31 mouse cellular contexts compared by ENCODE assay signal in the genomic region with DNA sequence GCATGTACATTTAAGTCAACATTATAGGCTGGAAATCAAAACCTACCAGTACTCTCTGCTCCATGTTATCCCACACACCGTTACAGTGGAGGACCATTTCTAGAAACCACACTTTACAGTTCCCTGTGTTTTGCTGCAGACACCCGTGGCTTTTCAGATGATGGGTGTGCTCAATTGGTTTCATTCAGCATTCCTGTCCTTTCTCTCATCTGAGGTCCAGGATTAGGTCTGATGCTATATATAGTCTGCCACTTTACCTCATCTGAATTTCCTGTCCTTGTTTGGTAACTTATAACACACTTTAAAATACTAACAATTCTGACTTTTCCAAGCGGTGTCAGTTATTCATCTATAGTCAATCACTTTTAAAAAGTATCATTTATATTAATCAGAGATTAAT. TPM values are rescaled to one million over a fixed set of nuclear protein-coding genes. Genes with fewer than 3 reads are reported as not detected.
DNase-seq lines count a peak whose midpoint lies in the region; ATAC-seq and TF ChIP-seq lines count a peak whose summit lies in the region.
"Had no signal": no experiment of that assay in that cellular context is flagged by ENCODE, and none has a peak within 500 bp of the region (broad histone marks: within the 10 kb centered on the region; RNA-seq: fewer than 3 reads in every experiment).

No protein-coding gene starts in this region.

- peak overlapping the region; percentile 16; the same call in 1 of the 2 replicates for H3K4me2 ChIP-seq in heart, embryonic 13.5 days
- no peak overlapping the region for H3K4me2 ChIP-seq in heart, postnatal 0 days (ENCODE audit: low read depth, low read length)
- H3K4me2 ChIP-seq: embryonic facial prominence, embryonic 12.5 days; embryonic facial prominence, embryonic 15.5 days; hindbrain, embryonic 12.5 days; hindbrain, embryonic 15.5 days had no signal

- intact Hi-C loops in heart, postnatal 25 days (cut with DNase I), result no loop called here

- TF ChIP-seq CTCF in heart, postnatal 0 days (IDR thresholded peaks at IDR 0.05; ENCODE audit: low read depth), result no peak

- H3K9me3 ChIP-seq in heart, embryonic 10.5 days, result no peaks in the 10 kb centered on the region
- no peaks in the 10 kb centered on the region for H3K9me3 ChIP-seq in heart, embryonic 13.5 days
- no peaks in the 10 kb centered on the region for H3K9me3 ChIP-seq in heart, postnatal 0 days (replicated peaks; ENCODE audit: control insufficient read depth, low read length)
- H3K9me3 ChIP-seq: embryonic facial prominence, embryonic 12.5 days; embryonic facial prominence, embryonic 15.5 days; hindbrain, embryonic 12.5 days; hindbrain, embryonic 15.5 days had no signal

- no peak overlapping the region for H3K4me3 ChIP-seq in heart, embryonic 10.5 days
- no peak overlapping the region for H3K4me3 ChIP-seq in heart, embryonic 13.5 days
- H3K4me3 ChIP-seq in heart, postnatal 0 days (ENCODE audit: low read depth, low read length), result no peak overlapping the region
- H3K4me3 ChIP-seq: embryonic facial prominence, embryonic 12.5 days; embryonic facial prominence, embryonic 15.5 days; hindbrain, embryonic 12.5 days; hindbrain, embryonic 15.5 days had no signal

- no peak overlapping the region for H3K9ac ChIP-seq in heart, embryonic 13.5 days
- H3K9ac ChIP-seq in heart, postnatal 0 days (replicated peaks; ENCODE audit: low read depth, low read length), result no peak overlapping the region
- H3K9ac ChIP-seq: embryonic facial prominence, embryonic 12.5 days; embryonic facial prominence, embryonic 15.5 days; forebrain, postnatal 0 days; hindbrain, embryonic 12.5 days; hindbrain, embryonic 15.5 days had no signal

- 53% methylated on average over 3 of the region's 3 CpGs for WGBS in heart, embryonic 10.5 days
- 50% methylated on average over 3 of the region's 3 CpGs for WGBS in heart, embryonic 13.5 days
- WGBS in heart, postnatal 0 days, result 42% methylated on average over 3 of the region's 3 CpGs

- ATAC-seq in heart, embryonic 13.5 days (ENCODE audit: extremely low read depth, insufficient number of reproducible peaks, low FRiP score, low TSS enrichment), result no peak
- ATAC-seq in heart, postnatal 0 days (ENCODE audit: insufficient read depth, low read depth), result peak; percentile 60; the same call in 1 of the 2 replicates
- ATAC-seq: forebrain, embryonic 14.5 days; forebrain, postnatal 0 days; intestine, postnatal 0 days had no signal

- H3K27me3 ChIP-seq in heart, embryonic 10.5 days (ENCODE audit: insufficient read depth, poor library complexity, severe bottlenecking), result no peaks in the 10 kb centered on the region
- H3K27me3 ChIP-seq in heart, embryonic 13.5 days (replicated peaks), result no peaks in the 10 kb centered on the region
- H3K27me3 ChIP-seq in heart, postnatal 0 days (ENCODE audit: control insufficient read depth, insufficient read depth, low read length), result no peaks in the 10 kb centered on the region
- H3K27me3 ChIP-seq: embryonic facial prominence, embryonic 12.5 days; embryonic facial prominence, embryonic 15.5 days; hindbrain, embryonic 12.5 days; hindbrain, embryonic 15.5 days had no signal

- TF ChIP-seq EP300 in heart, postnatal 0 days (IDR thresholded peaks at IDR 0.05; ENCODE audit: low read depth), result no peak

- no peak for DNase-seq in heart, embryonic 10.5 days (ENCODE audit: low spot score)
- no peak for DNase-seq in heart, adult 11 months
- no peak for DNase-seq in heart, postnatal 25 days (ENCODE audit: low spot score)
- DNase-seq in heart, postnatal 0 days (ENCODE audit: low spot score), result peak; percentile 37
- no peak for DNase-seq in heart, postnatal 4 days
- DNase-seq: adrenal gland, adult 2 months; adrenal gland, postnatal 14 days; B cell, adult 2 months; cerebellum, adult 11 months; cerebellum, adult 2 months; cerebellum, adult 9-11 months; cerebellum, postnatal 25 days; forebrain, postnatal 0 days; gastrocnemius, postnatal 25 days; kidney, adult 2 months had no signal

- H3K36me3 ChIP-seq in heart, embryonic 10.5 days, result no peaks in the 10 kb centered on the region
- H3K36me3 ChIP-seq in heart, embryonic 13.5 days, result no peaks in the 10 kb centered on the region
- H3K36me3 ChIP-seq in heart, postnatal 0 days (replicated peaks; ENCODE audit: control insufficient read depth, insufficient read depth, low read length), result no peaks in the 10 kb centered on the region
- H3K36me3 ChIP-seq: embryonic facial prominence, embryonic 12.5 days; embryonic facial prominence, embryonic 15.5 days; hindbrain, embryonic 12.5 days; hindbrain, embryonic 15.5 days had no signal

- H3K27ac ChIP-seq in heart, embryonic 10.5 days, result peak overlapping the region; percentile 70
- H3K27ac ChIP-seq in heart, embryonic 13.5 days (replicated peaks), result peak overlapping the region; percentile 70
- no peak overlapping the region for H3K27ac ChIP-seq in heart, postnatal 0 days (ENCODE audit: low read depth)
- H3K27ac ChIP-seq: embryonic facial prominence, embryonic 12.5 days; embryonic facial prominence, embryonic 15.5 days; hindbrain, embryonic 12.5 days; hindbrain, embryonic 15.5 days had no signal

- H3K4me1 ChIP-seq in heart, embryonic 10.5 days, result no peaks in the 10 kb centered on the region
- H3K4me1 ChIP-seq in heart, embryonic 13.5 days, result peaks cover 10% of the 10 kb centered on the region
- no peaks in the 10 kb centered on the region for H3K4me1 ChIP-seq in heart, postnatal 0 days (ENCODE audit: control insufficient read depth, insufficient read depth)
- H3K4me1 ChIP-seq: embryonic facial prominence, embryonic 12.5 days; embryonic facial prominence, embryonic 15.5 days; hindbrain, embryonic 12.5 days; hindbrain, embryonic 15.5 days had no signal

RNA-seq across cellular contexts. Expression of gene Tmem207, which starts 25.8 kb away (rescaled TPM):
- polyA plus RNA-seq in heart, embryonic 10.5 days (2016; fragmentation: Nextera tagmentation; extraction: Ambion mirVana), result not detected in 2 replicates
- polyA plus RNA-seq in heart, embryonic 13.5 days (2015; fragmentation: Nextera tagmentation; extraction: Ambion mirVana), result not detected in 2 replicates
- not detected for total RNA-seq in heart, postnatal 25 days (2021)
- not detected in 2 replicates for total RNA-seq in heart, postnatal 0 days (2014; rRNA removed; ENCODE audit: low replicate concordance)
- polyA plus RNA-seq in heart, postnatal 0 days (2015; fragmentation: Nextera tagmentation; extraction: Ambion mirVana), result not detected in 2 replicates
- not detected for total RNA-seq in heart, postnatal 4 days (2021)
- total RNA-seq: adrenal gland, adult 2 months; adrenal gland, postnatal 14 days; adrenal gland, postnatal 4 days; common myeloid progenitor, adult 5-6 weeks; forebrain, postnatal 0 days; gastrocnemius, adult 8-10 months; gastrocnemius, postnatal 25 days; hematopoietic stem cell, adult 5-6 weeks; MEL had no signal
- polyA plus RNA-seq: adrenal gland, adult 2 months; cerebellum, adult 2 months; embryonic facial prominence, embryonic 12.5 days; embryonic facial prominence, embryonic 15.5 days; forebrain, embryonic 11.5 days; forebrain, embryonic 14.5 days; forebrain, postnatal 0 days; gonadal fat pad, adult 2 months; hindbrain, embryonic 12.5 days; intestine, embryonic 14.5 days; intestine, postnatal 0 days; kidney, embryonic 14.5 days had no signal

RNA-seq across cellular contexts. Expression of gene Cldn16, which starts 37.8 kb away (rescaled TPM):
- polyA plus RNA-seq in heart, embryonic 10.5 days (2016; fragmentation: Nextera tagmentation; extraction: Ambion mirVana), result not detected in 2 replicates
- polyA plus RNA-seq in heart, embryonic 13.5 days (2015; fragmentation: Nextera tagmentation; extraction: Ambion mirVana), result not detected in 2 replicates
- total RNA-seq in heart, postnatal 25 days (2021), result not detected
- not detected in 2 replicates for total RNA-seq in heart, postnatal 0 days (2014; rRNA removed; ENCODE audit: low replicate concordance)
- polyA plus RNA-seq in heart, postnatal 0 days (2015; fragmentation: Nextera tagmentation; extraction: Ambion mirVana), result not detected in 2 replicates
- not detected for total RNA-seq in heart, postnatal 4 days (2021)
- total RNA-seq: adrenal gland, adult 2 months; adrenal gland, postnatal 14 days; common myeloid progenitor, adult 5-6 weeks; forebrain, postnatal 0 days; gastrocnemius, adult 8-10 months; gastrocnemius, postnatal 25 days; hematopoietic stem cell, adult 5-6 weeks; MEL had no signal
- polyA plus RNA-seq: adrenal gland, adult 2 months; cerebellum, adult 2 months; embryonic facial prominence, embryonic 12.5 days; embryonic facial prominence, embryonic 15.5 days; forebrain, embryonic 11.5 days; forebrain, embryonic 14.5 days; forebrain, postnatal 0 days; hindbrain, embryonic 12.5 days; hindbrain, embryonic 15.5 days; intestine, embryonic 14.5 days; intestine, postnatal 0 days had no signal
